Mouse (Mus musculus) heart, adult 2 months (tissue): ENCODE data around the gene Nabp1.

Source experiments
- CTCF ChIP-seq: fragments of 200-600 bp; IDR thresholded peaks from 2 replicates; pipeline ENCODE4 v1.8.1; 2022; ENCODE audit warnings: antibody characterized with exemption, mild to moderate bottlenecking, moderate library complexity
- EP300 ChIP-seq: fragments of 200-500 bp; IDR thresholded peaks from 2 replicates; pipeline ENCODE4 v1.6.1; 2011; ENCODE audit warnings: low read depth, low read length, control low read depth; ENCODE audit not compliant: insufficient read depth
- POLR2A ChIP-seq: fragments of 200-500 bp; IDR thresholded peaks from 2 replicates; pipeline ENCODE4 v1.6.1; 2011; ENCODE audit warnings: mild to moderate bottlenecking, low read depth, low read length, control low read depth; ENCODE audit not compliant: insufficient read depth

GRCm38 (mm10) chr1:51496163-51496562 is 17.9 kb upstream of the Nabp1 start:
- no peak for TF ChIP-seq CTCF
- no peak for TF ChIP-seq POLR2A
- no peak for TF ChIP-seq EP300
